18 mouse cellular contexts compared by ENCODE assay signal in genomic region chr4:137786488-137786887, GRCm38 (mm10). TPM values are rescaled to one million over a fixed set of nuclear protein-coding genes. Genes with fewer than 3 reads are reported as not detected.
"Had no signal": no experiment of that assay in that cellular context is flagged by ENCODE, and none has a peak within 500 bp of the region (broad histone marks: within the 10 kb centered on the region; RNA-seq: fewer than 3 reads in every experiment).

No protein-coding gene starts in this region.

- H3K4me2 ChIP-seq: liver, embryonic 13.5 days; lung, embryonic 15.5 days; midbrain, embryonic 13.5 days; neural tube, embryonic 13.5 days had no signal

- H3K27me3 ChIP-seq: lung, embryonic 15.5 days; midbrain, embryonic 13.5 days; neural tube, embryonic 13.5 days had no signal

- DNase-seq: kidney, adult 2 months; layer of hippocampus, adult 9-11 months; liver, embryonic 13.5 days; retina, postnatal 1 day; thymus, adult 2 months; thymus, postnatal 25 days had no signal

- H3K4me1 ChIP-seq: megakaryocyte, embryonic 14.5 days had no signal

- H3K9me3 ChIP-seq: liver, embryonic 13.5 days; lung, embryonic 15.5 days; megakaryocyte, embryonic 14.5 days; midbrain, embryonic 10.5 days; midbrain, embryonic 13.5 days; neural tube, embryonic 13.5 days had no signal

- H3K4me3 ChIP-seq: layer of hippocampus, adult 2 months; left cerebral cortex, adult 2 months; liver, embryonic 13.5 days; lung, embryonic 15.5 days; megakaryocyte, embryonic 14.5 days; midbrain, embryonic 10.5 days; midbrain, embryonic 13.5 days; myocyte; neural tube, embryonic 13.5 days had no signal

- H3K9ac ChIP-seq: liver, embryonic 13.5 days; lung, embryonic 15.5 days; midbrain, embryonic 13.5 days; neural tube, embryonic 13.5 days had no signal

- H3K27ac ChIP-seq: kidney, postnatal 0 days; layer of hippocampus, adult 2 months; left cerebral cortex, adult 2 months; liver, embryonic 13.5 days; lung, embryonic 15.5 days; midbrain, embryonic 10.5 days; midbrain, embryonic 13.5 days; neural tube, embryonic 13.5 days had no signal

- ATAC-seq: intestine, postnatal 0 days; midbrain, embryonic 13.5 days; midbrain, embryonic 16.5 days had no signal

- H3K36me3 ChIP-seq: liver, embryonic 13.5 days; lung, embryonic 15.5 days; midbrain, embryonic 10.5 days; midbrain, embryonic 13.5 days; neural tube, embryonic 13.5 days had no signal

RNA-seq across cellular contexts. Expression of gene Alpl, which starts 9.7 kb away (rescaled TPM):
- total RNA-seq: monocyte, adult 5-6 weeks had no signal
